Mouse (Mus musculus) T-cell, adult 2 months (primary cell): Measurements from ENCODE around the gene Trim72.

Experiments
- DNase-seq: peaks from one replicate; pipeline ENCODE4 v3.0.0; 2022; ENCODE audit warnings: low spot score

Trim72 gene

DNA sequence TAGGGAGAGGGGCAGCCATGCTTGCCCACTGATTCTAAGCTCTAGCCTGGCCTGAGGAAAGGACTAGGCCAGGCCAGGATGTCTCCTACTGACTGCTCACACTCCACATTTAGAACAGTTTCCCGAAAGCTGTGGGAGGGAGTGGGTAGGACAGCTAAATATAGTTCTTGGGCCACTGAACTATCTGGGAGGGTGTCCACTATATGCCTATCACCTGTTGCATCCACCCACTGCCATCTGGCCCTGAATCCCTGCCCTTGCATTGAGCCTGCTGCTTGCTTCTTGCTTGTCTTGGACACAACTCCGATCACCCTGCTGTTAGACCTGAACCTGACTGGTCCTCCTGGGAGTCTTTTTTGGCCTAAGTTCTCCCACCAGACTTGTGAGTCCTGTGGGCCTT is at the start of gene Trim72:
Gene Trim72, plus strand, starts transcription at position 262 of the 400 bp plus-strand sequence.
- DNase-seq = no peak

DNA sequence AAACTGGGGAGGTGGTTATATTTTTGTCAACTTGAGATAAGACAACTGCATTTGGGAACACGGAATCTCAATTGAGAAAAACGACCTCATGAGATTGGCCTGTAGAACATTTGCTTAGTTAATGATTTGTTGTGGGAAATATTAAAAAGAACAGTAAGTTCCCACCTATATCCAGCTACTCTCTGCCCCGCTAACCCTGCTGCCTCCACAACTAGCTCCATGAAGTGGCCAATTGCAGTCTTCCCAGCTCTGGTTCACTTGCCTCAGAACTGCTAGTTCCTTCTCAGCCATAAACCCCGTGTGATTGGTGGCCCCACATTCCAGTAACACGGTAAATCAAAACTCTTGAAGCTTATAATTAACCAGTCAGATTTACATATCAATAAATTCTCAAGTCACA is 44.4 kb upstream of the Trim72 start:
- DNase-seq = no peak

DNA sequence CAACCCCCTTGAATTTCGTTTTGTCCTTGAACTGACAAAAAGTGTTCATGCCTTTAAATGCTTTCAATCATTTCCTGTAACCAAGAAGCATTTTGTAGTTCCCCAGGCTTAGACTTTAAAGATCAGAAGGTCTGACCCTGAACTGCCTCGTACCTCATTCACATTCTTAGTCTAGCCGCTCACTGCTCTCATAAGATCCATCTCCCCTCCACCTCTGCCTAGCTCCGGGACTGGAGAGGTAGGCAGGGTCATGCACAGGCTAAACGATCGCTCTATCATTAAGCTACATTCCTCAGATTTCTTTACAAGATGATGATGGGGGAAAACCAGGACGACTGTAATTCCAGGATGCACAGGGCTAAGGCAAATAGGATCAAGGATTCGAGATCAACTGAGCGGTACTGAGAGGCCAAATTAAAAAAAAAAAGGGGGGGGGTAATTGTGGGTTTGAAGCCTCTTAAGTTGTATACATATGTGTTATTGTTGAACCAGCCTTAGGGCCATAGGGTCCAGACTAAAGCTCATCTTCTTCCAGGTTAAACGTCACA is 37.3 kb upstream of the Trim72 start:
- no peak for DNase-seq

DNA sequence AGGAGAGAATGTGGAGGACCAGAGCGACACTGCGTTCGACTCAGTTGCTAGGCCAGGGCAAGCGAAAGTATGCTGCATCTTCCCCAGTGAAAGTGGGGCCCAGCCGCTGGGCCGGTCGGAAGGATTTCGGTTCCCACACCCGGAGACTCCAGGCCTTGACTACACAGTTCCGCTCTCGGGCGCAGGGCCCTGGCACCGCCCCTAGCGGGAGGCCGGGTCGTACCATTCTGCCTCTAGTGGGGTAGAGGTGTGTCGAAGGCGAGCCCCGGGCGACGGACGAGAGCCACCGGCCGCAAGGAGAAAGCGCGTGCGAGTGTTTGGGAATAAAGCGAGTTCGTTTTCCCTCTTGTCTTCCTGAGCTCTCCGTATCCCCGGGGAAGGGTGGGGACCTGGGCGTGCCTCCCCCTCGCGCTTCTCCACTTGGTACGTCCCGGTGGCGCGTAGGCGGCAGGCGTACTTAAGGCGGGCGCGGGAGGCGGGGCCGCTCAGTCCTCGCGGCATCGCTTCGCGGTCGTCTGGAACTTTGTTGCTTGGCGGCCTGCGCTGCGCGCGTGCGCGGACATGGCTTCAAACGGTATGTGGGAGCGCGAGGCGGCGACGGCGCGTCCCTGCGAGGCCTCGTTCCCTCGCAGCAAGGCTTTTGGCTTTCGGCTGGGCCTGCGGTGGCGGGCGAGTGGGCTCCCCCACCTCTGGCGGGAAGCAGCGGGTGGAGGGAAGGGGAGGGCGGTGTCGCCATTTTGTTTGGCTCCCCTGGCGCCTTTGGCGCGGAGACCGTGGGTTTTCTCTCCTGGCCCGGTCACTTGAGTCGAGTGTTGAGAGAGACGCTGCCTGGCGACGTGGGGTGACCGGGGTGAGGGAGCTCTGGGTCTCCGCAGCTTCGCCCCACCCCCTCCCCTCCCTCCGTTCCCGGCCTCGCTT is 36.5 kb upstream of the Trim72 start, which contains the start of gene Fus:
Gene Fus, plus strand, starts transcription at position 454 of the 918 bp plus-strand sequence.
- peak; percentile 94 for DNase-seq

DNA sequence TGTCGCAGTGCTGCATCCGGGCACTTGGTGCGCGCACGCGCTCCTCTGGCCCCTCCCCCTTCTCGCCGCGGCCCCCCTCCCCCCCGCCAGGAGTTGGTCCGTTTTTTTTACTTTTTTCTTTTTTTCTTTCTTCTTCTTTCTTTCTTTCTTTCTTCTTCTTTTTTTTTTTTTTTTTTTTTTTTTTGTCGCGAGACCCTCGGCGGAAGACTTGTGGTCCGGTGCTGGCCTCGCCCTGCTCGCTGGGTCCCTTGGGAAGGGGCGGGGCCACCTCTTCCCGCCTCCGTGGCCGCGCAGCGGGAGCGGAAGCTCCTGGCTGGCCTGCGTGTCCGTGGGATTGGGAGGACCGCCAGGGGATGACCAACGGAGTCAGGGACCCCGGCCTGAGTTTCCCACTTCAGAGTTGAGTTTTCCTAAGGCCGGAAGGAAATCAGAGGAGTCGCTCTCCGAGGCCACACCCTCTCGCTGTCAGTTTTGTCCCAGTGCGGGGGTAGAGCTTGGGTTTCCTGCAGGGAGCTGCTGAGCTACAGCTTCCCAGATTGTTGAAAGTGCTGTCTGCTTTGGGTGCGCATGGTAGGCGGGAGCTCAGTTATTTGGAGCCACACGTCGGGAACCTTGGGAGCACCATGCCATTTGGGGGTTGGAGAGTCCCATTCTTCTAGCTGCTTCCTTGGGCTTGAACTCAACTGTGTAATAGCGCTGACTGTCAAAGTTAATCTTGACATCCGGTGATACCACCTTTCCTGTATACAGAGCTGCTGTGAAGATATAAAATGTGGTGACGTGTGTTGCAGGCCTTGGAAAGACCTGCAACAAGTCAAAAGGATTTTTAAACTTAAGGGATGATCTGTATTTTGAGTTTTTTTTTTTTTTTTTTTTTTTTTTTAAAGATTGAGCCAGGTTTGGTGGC is 35.6 kb upstream of the Trim72 start:
- peak; percentile 57 for DNase-seq

DNA sequence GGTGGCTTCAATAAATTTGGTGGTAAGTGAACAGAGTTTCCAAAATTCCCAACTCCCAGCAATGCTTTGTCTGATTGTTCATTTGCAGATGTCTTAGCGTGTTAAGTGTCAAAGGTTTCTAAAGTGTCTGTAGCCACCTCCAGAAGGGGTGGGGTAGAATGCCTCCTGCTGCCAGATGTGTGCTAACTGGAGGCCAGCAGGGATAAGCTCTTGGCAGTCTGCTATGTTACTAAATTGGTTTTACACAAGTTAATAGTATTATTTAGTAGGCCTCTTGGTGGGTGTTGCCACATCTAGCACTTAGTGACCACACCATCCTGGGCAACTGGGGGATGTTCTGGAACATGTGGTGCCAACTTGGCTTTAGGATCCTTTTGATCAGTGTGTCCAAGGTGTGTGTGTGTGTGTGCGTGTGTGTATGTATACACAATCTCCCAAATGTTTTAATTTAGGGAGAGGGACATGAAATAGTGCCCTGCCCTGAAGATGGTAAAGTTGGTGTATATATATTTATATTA is 29.3 kb upstream of the Trim72 start:
- DNase-seq = no peak

DNA sequence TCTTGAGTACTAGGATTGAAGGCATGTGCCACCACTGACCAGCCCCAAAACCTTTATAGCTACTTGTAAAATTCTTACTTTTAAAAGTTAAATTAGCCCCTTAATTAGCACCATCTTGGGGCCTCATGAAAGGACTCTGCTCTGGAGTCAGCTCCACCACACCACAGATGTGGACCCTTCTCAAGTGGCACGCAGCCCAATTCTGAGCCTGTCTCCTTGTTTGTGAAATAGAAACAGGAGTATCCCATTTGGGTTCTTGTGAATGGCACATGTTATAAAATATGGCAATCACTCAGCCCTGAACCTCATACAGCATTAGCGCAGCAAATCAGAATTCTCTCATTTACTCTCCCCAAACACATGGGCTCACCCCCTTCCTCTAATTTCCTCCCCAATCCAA is 24.9 kb upstream of the Trim72 start:
- no peak for DNase-seq

DNA sequence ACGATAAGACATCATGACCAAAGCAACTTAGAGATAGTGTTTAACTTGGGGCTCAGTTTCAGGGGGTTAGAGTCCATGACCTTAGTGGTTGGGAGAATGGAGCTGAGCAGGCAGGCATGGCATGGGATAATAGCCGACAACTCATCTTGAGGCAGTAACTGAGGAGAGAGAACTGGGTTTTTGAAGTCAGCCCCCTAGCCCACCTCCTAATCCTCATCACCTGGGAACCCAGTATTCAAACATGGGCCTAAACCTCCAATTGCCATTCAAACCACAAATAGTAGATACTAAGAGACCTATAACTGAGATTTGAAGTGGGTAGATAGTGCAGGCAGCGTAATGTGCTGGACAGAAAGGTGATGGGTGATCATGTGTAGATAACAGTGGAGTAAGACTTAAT is 23.1 kb upstream of the Trim72 start:
- no peak for DNase-seq

DNA sequence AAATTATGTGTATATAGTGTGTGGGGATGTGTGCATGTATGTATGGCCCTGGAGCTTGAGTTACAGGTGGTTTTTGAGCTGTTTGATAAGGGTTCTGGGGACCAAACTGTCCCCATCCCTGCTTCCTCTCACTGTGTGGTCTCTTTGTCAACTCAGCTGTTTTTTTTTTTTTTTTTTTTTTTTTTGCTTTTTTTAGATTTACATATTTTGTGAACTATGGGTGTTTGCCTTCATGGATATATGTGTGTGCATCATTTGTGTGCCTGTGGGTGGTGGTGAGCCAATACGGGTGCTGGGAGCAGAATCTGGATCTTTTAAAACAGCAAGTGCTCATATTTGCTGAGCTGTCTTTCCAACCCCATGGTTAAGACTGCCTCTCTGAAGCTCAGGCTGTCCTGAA is 14.8 kb upstream of the Trim72 start:
- no peak for DNase-seq

DNA sequence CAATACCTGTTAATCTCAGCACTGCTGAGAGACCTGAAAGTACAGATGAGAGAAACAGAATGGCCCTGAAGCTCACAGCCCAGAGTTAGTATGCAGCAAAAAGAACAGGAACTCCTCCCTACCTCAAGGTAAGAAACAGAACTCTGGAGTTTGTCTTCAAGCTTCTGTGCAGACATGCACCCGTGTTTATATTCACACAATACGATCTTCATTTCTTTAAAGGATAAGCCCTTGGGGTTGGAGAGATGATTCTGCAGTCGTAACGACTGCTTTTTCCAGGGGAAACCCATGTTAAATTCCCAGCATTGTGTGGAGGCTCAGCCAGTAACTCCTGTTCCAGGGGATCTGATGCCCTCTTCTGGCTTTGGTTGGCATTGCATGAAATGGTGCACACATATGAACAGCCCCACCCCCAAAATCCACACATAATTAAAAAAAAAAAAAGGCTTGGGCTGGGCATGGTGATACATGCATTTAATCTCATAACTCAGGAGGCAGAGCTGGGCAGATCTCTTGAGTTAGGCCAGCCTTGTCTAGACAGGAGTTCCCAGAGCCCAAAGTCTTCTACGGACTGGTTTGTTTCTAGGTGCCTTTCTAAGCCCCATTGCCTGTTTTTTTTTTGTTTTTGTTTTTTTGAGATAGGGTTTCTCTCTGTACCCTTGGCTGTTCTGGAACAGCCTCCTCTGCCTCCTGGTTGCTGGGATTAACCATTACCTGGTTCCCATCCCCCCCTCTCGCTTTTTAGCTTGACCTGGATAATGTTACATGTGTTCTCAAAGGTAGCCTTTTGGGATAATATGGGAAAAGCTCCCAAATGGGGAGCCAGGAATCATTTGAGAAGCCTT is 11.9 kb upstream of the Trim72 start:
- peak; percentile 71 for DNase-seq

DNA sequence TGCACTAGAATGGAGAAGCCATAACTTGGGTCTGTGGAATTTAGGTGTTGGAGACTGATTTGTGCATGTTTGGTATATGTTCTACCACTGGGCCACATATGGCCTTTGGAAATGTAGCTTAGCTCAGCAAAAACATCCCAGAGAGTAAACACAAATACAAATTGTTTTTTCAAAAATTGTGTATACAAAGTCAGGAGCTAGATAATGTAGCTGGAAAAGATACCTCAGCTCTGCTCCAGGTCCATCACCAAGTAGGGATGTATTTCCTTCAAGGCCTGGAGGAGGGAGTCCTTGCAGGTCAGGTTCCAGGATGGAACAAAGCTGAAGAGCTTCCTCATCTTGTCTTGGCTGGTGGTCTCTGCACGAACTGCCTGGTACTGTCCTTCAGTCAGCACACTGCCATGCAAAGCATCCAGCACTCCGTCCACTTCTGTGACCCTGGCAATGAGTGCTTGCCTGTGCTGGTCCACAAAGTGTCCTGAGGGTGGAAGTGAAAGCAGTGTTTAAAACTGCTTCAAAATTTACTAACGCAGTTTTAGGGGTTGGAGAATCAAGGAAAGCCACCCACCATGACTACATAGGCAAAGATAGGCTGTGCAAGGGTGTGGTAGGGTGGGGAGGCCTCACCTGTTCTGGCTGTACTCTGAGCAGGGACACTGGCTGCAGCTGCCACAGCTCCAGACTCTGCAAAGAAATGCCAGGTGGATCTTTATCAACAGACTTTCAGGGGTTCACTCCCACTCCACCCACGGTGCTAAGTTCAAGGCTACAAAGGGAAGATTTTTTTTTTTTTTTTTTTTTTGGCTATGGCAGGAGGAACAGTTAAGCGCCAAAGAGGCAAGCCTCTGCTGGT is 11.0 kb upstream of the Trim72 start:
- no peak for DNase-seq

DNA sequence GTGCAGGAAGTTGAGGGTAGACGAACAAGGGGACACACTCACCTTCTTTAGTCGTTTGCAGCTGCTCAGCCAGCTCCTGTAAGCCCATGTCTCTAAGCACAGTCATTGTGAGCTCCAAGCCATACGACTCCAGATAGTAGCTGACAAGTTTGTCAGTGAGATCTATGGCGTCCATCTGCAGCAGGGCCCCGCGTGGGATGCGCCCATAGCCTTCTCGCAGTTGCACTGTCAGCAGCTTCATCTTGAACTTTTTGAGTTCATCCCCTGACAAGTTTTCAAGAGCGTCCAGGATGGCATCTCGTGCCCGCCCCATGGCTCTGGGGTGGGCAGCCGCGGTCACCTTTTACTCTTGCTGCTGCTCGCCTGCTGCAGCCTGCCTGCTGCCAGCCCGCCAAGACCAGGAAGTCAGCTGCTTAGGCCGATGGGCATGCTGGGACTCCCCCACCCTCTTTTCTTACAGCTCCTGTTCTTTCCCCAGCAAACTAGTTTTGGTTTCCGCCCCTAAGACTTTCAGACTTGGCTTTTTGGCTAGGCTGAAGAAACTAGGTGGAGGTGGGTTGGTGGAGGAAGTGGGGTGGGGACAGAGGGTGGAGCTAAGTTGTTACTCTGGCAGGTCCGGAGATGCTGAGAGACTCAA is 10.3 kb upstream of the Trim72 start, which contains the start of gene Pycard:
Gene Pycard, minus strand, starts transcription at position 527 of the 637 bp plus-strand sequence.
- DNase-seq = peak; percentile 87

DNA sequence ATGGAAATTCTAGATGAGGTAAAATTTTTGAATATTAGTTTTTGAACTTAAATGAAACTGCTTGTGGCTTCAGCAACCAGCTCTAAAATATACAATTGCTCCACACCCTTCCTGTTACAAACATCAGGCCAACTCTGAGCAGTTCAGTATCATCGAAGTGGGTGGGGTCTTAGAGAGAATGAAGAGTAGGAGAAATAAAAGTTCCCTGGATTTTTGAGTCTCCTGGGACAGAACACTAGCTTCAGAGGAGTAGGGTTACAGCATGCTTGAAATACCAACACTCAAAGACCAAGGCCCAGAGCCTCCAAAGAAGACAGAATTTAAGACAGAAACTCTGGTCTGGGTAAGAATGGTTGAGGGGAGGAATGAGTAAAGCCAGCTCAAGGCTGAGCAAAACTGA is 4.3 kb upstream of the Trim72 start:
- DNase-seq = no peak

DNA sequence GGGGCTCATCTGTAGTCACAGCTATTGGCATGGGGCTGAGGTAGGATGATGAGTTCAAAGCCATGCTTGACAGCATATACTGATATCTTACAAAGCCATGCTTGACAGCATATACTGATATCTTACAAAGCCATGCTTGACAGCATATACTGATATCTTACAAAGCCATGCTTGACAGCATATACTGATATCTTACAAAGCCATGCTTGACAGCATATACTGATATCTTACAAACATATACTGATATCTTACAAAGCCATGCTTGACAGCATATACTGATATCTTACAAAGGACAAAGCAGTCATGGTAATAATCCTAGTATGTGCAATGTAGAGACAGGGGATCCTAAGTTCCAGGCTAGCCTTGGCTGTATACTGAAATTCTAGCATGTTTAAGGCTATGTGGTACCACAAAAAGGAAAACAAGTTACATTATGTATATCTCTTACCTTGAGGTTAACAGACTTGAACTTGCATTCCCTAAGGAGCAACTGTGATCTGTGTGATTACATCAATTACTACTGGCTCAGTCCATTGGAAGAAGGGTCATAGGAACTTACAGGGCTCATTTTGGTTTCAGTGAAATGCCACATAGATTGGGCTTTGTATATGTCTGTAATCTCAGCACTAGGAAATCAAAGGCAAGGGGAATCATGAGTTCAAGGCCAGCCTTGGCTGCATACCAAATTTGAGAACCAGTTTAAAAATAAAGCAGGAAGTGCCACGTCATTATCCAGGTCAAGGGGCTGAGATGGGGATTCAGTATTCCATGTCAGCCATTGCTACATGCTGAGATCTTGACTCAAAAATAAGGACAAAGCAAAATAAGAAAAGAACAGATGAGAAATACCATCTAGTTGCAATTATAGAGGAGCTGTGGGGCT is 3.4 kb upstream of the Trim72 start:
- DNase-seq = no peak

DNA sequence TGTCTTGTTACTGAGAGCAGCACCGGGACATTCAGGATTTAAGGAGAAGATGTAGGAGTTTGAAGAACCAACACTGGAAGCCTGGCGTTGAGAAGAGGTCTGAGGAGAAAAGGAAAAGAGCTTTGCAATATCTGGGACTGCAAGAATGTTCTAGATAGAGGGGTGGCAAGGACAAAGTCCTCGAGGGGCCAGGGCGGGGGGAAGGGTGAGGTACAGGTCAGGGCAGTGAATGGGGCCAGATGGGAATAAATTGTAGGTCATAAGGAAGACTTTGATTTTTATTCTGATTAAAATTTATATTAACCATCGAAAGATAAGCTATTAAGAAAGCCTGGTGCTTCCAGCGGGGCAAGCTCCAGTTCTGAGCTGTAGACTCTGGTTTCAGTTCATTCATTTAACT is 651 bp upstream of the Trim72 start:
- DNase-seq = no peak

DNA sequence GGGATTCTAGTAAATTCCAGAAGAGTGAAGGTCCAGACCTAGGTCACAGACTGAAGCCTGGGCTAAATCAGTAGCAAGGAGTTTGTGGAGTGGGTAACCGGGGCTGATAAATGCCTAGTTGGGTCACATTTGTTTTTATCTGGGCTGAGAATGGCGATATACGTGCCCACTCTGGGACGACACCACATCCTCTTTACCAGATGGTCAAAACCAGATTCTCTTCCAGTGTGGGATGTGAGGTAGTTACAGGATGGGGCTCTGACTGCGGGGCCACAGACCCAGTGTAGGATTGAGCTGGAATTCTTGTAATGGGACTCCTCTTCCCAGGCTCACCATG is 369 bp downstream of the Trim72 start:
- DNase-seq = no peak

DNA sequence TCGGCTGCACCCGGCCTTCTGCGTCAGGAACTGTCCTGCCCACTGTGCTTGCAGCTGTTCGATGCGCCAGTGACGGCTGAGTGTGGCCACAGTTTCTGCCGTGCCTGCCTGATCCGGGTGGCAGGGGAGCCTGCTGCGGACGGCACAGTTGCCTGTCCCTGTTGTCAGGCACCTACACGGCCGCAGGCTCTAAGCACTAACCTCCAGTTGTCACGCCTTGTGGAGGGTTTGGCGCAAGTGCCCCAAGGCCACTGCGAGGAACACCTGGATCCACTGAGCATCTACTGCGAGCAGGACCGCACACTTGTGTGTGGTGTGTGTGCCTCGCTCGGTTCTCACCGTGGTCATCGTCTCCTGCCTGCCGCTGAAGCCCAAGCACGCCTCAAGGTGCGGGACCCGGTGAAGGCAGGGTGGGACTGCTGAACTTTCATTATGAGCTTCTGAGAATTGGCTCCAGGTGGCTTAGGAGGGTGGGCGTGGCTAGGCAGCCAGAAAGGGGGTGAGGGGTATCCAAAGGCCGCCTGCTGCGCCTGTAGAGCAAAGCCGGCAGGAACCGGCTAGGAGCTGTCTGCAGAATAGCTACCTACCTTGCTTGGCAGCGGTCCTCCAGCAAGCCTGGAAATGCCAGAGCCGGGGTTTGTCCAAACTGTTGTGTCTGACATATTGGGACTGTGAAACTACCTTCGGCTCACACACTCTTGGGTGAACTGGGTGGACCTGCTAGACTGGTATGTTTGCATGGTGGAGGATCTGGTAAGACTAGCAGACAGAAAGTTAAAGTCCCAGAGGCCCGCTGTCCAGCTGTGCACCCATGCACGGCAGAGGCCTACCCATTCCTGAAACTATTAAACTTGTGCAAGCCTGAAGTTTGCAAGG is 976 bp downstream of the Trim72 start:
- DNase-seq = no peak

DNA sequence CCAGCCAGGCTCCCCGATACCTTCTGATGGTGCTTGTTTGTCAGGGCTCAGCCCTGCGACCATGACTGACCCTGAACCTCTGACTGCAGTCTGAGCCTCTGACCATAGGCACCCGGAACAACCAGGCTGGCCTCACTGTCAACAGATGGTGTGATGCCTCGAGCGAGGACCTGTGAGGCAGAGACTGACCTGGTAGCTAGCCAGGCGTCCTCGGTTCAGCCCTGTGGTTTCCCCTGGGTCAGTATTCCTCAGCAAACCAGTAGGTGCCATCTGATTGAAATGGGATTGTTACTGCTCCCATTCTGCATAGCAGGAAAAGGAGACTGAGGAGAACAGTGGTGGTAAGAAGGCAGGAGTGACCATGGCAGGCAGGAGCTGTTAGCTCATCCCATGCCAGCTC is 2.4 kb downstream of the Trim72 start:
- no peak for DNase-seq
